Mouse (Mus musculus) forebrain, embryonic 10.5 days (tissue): ENCODE results near the gene Gm47841. TPM values are rescaled to one million over a fixed set of nuclear protein-coding genes. Genes with fewer than 3 reads are reported as not detected.

ENCODE experiments used
- DNase-seq: peaks from one replicate; pipeline ENCODE4 v3.0.0-alpha.2; 2017; ENCODE audit warnings: low spot score; ENCODE audit errors: extremely low spot score
- H3K27ac ChIP-seq: fragments of 300-500 bp; sonication (generic); 2 replicates; pipeline ENCODE4 v1.5.1; 2016; ENCODE audit warnings: mild to moderate bottlenecking
- H3K27me3 ChIP-seq: fragments of 300-500 bp; sonication (generic); 2 replicates; pipeline ENCODE4 v1.6.1; 2016; ENCODE audit warnings: mild to moderate bottlenecking; ENCODE audit not compliant: poor library complexity, severe bottlenecking
- H3K36me3 ChIP-seq: fragments of 300-500 bp; sonication (generic); replicated peaks from 2 replicates; pipeline ENCODE4 v1.6.1; 2016; ENCODE audit warnings: mild to moderate bottlenecking, moderate library complexity
- H3K4me1 ChIP-seq: fragments of 300-500 bp; sonication (generic); 2 replicates; pipeline ENCODE4 v1.6.1; 2016
- H3K4me3 ChIP-seq: fragments of 300-500 bp; sonication (generic); 2 replicates; pipeline ENCODE4 v1.5.1; 2016; ENCODE audit warnings: mild to moderate bottlenecking, moderate library complexity
- H3K9me3 ChIP-seq: fragments of 300-500 bp; sonication (generic); 2 replicates; pipeline ENCODE4 v1.6.1; 2016; ENCODE audit warnings: mild to moderate bottlenecking, moderate library complexity
- WGBS: fragments of 180-500 bp; shearing (Covaris S2); methylation state at CpG from one replicate; pipeline ENCODE4 v1.1.7; 2016; 5-methylcytosine and 5-hydroxymethylcytosine counted together
- polyA plus RNA-seq: library from polyadenylated mRNA; unstranded; fragments of >200 nt; fragmentation: Nextera tagmentation; extraction: Ambion mirVana; gene quantifications from 2 replicates; pipeline ENCODE4 v1.2.1, GENCODE M21; 2016

Gene Gm47841
- polyA plus RNA-seq, 1 experiment from 2014 or later, result not detected

DNA sequence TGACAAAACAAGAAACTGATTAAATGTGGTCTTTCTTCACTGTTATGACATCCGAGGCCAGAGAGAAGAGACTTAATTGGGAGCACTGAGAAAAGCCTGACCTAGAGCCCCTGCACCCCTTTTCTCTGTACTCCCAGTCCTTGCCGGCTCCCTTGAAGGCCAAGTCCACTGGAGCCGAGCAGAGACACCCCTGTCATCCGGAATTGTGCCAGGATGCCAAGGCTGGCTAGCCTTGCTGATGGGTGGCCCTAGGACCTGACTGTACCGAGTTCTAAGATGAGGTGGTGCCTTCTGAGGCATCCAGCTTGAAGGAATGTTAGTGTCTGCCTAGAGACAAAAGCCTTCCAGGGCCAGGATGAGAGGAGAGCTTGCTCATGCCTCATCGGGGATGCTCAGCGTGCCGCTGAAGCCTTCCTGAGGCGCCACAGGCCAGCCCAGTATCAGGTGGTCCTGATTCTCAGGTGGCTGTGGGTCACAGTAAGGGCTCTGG lies 32.9 kb upstream of the Gm47841 start:
- 78% methylated on average over 9 of the region's 9 CpGs for WGBS
- Histone ChIP-seq H3K36me3 (no peaks in the 10 kb centered on the region), H3K27ac (peak overlapping the region; percentile 99), H3K27me3 (peaks cover 23% of the 10 kb centered on the region), H3K9me3 (no peaks in the 10 kb centered on the region), H3K4me3 (0 out of 2 replicates have a peak overlapping the region, but pooled peaks have one; percentile 90), H3K4me1 (peaks cover 86% of the 10 kb centered on the region)
- no peak for DNase-seq

GRCm38 (mm10) chr15:101078731-101079156 lies 31.5 kb upstream of the Gm47841 start:
- H3K27ac ChIP-seq, result peak overlapping the region; percentile 99
- peak overlapping the region; percentile 90 for H3K4me3 ChIP-seq
- DNase-seq, result peak; percentile 84
- H3K36me3 ChIP-seq, result peaks cover 8% of the 10 kb centered on the region
- WGBS, result under 1% methylated on average over 30 of the region's 30 CpGs
- H3K4me1 ChIP-seq, result peaks cover 91% of the 10 kb centered on the region
- H3K9me3 ChIP-seq, result no peaks in the 10 kb centered on the region
- peaks cover 23% of the 10 kb centered on the region for H3K27me3 ChIP-seq

DNA sequence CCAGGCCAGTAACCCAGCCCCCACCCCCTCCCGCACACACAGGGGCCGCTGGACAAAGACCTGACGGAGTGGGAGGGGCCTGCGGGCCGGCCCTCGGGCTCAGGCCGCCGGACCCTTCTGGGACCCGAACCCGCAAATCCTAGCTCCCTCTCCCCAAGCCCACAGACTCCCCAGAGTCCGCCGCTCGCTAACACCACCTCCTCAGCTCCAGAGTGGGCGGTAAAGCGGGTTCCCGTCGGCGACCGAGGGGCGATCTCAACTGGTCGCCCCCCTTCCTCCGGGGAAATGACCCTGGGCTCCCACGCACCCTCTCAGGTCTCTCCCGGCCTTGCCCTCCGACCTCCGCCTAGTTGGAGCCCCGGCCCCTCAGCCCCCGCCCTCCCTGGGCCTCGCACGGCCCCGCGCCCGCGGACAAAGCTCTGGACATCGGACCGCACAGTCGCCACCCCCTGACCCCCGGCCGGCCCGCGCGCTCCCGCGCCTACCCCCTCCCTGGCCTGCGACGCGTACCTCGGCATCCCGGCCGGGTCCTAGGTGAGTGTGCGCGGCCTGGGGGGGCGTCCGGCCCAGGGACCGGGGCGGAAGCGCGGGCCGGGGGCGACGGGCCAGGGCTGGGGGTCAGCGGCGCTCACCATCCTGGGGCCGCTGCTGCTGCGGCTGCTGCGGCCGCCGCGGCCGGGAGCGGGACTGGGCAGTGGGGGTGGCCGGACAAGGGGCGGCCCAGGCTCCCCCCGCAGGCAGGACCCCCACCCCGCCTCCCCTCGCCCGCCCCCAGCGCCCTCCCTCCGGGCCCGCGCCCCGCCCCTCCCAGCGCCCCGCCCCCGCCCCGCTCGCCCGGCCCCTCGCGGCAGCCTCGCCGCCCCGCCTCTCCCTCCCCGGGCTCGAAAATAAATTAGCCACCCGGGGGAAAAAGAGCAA lies 30.9 kb upstream of the Gm47841 start, which contains the start of gene Fignl2:
Gene Fignl2, minus strand, starts transcription at position 755 of the 918 bp plus-strand sequence.
- H3K27ac ChIP-seq, result peak within 1 kb of the TSS; percentile 99
- H3K4me3 ChIP-seq, result peak within 1 kb of the TSS; percentile 90
- under 1% methylated on average over 91 of the region's 96 CpGs for WGBS
- H3K36me3 ChIP-seq, result peaks cover 15% of the 10 kb centered on the region
- no peak for DNase-seq
- H3K27me3 ChIP-seq, result peaks cover 23% of the 10 kb centered on the region
- no peaks in the 10 kb centered on the region for H3K9me3 ChIP-seq
- peaks cover 98% of the 10 kb centered on the region for H3K4me1 ChIP-seq

DNA sequence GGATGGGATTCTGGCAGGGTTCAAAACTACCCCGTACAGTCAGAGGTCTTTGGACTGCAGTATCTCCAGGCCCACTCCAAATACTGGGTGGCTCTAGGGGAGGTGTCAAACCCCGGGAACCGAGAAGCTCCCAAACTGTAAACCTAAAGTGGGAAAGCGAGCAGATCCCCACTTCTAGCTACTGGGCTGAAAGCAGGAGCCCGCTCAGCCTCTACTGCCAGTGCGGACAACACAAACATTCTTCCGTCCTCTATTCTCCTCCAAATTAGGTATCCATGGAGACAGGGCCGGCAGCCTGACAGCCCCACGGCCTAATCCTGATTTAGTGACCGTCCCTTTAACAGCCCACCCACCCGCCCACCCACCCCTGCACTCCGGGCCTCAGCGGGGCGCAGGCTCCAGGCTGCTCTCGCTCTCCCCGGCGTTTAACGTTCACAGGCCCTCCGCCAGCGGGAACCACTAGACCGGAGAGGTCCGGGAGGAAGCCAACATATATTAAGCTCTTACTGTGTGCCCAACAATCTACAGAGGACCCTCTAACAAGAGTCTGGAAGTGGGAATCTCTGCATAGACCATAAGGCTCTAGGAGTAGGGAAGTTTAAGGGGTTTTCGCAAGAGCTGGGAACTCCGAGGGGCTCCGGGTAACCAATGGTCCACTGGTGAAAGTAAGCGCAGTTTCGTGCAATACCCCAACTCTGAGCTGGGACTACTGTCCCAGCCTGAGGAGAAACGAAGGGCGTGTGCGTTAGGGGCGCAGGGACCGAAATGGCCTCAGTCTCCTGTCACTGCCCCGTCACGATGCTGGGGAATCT lies 30.0 kb upstream of the Gm47841 start:
- H3K36me3 ChIP-seq, result peaks cover 22% of the 10 kb centered on the region
- under 1% methylated on average over 34 of the region's 34 CpGs for WGBS
- H3K27me3 ChIP-seq, result peaks cover 23% of the 10 kb centered on the region
- peak overlapping the region; percentile 90 for H3K4me3 ChIP-seq
- peak overlapping the region; percentile 99 for H3K27ac ChIP-seq
- H3K9me3 ChIP-seq, result no peaks in the 10 kb centered on the region
- peaks cover 99% of the 10 kb centered on the region for H3K4me1 ChIP-seq
- peak; percentile 75 for DNase-seq

DNA sequence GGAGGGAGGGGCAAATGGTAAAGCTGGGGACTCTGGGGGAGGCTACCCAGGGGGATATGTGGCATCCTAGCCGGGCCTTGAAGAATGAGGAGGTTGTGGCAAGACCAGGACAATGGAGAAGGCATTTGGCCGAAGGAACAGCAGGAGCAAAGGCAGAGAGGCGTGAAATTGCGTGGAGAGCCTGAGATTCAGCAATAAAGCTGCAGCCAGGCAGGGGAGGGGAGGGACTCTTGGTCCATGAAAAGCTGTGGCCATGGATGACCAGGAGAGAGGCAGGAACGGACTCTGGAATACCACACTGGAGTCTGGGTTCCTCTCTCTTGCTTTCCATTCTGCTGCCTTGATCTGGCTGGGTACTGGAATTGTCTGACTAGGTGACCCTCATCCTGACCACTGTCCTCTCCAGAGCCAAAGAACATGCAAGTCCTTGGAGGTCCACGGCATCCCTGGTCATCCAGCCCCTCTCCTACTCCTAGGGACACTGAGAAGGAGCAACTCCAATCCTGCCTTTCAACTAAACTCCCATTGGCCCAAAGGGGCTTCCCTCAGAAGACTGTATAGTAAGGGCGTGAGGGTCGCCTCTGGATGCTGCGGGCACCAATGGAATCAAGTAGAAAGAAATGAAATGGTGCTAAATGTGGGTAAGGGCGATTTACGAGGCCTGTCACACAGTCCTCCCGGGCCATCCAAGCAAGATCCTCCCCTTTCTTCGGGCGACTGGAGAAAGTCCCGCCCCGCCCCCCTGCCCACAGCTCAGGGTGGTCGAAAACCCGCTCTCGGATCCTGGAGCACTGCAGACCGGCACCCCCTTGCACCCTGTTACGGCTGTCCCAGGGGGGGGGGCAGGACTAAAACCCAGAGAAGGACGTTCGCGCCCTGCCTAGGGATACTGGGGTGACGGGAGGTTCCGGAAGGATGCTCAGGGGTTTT lies 29.1 kb upstream of the Gm47841 start:
- H3K36me3 ChIP-seq, result peaks cover 22% of the 10 kb centered on the region
- H3K27ac ChIP-seq, result peak overlapping the region; percentile 99
- 1% methylated on average over 26 of the region's 26 CpGs for WGBS
- H3K4me3 ChIP-seq, result peak overlapping the region; percentile 90
- H3K27me3 ChIP-seq, result peaks cover 21% of the 10 kb centered on the region
- peaks cover 99% of the 10 kb centered on the region for H3K4me1 ChIP-seq
- no peaks in the 10 kb centered on the region for H3K9me3 ChIP-seq
- DNase-seq, result peak; percentile 60

DNA sequence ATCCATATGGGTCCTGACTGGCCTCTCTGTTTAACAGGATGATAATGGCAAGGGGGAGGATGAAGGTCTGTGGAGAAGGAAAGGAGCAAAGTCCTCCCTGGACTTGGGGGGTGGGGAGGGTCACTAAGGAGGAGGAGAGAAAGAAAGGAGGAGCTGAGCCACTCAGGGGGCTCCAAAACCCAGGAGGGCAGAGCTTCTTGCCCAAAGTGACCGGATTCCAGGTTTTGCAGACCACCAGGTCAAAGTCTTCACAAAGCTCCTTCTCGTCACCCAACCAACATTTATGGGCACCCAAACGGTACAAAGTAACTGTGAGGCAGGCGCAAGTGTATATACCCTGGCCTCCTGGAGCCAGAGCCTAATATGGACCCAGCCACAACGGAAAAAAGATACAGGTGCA lies 28.5 kb upstream of the Gm47841 start:
- Histone ChIP-seq H3K27me3 (peaks cover 14% of the 10 kb centered on the region), H3K36me3 (peaks cover 22% of the 10 kb centered on the region), H3K4me3 (peak overlapping the region; percentile 90), H3K4me1 (peaks cover 99% of the 10 kb centered on the region), H3K9me3 (no peaks in the 10 kb centered on the region), H3K27ac (peak overlapping the region; percentile 99)
- 10% methylated on average over 5 of the region's 5 CpGs for WGBS
- DNase-seq, result no peak

DNA sequence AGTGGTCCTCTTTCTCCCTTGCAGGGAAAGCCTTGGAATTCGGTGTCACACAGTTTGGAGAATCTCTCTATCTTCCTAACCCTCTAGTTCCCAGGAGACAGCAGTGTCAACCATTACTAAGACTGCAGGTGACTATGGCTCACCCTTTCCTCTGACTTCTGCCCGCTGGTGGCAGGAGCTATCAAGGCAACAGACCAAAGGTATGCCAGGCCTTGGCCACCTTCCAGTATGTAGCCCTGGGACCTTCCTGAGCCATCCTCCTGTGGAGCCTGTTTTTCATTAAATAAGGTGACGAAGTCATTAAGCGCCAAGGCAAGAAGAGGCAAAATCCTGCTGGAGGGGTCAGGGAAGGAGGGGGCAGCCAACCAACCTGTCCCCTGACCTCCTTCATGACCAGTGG lies 28.0 kb upstream of the Gm47841 start:
- no peak for DNase-seq
- H3K27me3 ChIP-seq, result peaks cover 9% of the 10 kb centered on the region; the same call in 1 of the 2 replicates
- peak overlapping the region; percentile 99 for H3K27ac ChIP-seq
- H3K4me3 ChIP-seq, result peak overlapping the region; percentile 90
- H3K9me3 ChIP-seq, result no peaks in the 10 kb centered on the region
- H3K36me3 ChIP-seq, result peaks cover 22% of the 10 kb centered on the region
- peaks cover 99% of the 10 kb centered on the region for H3K4me1 ChIP-seq
- WGBS, result 68% methylated on average over 4 of the region's 4 CpGs

- WGBS, result 87% methylated on average over 5 of the region's 5 CpGs
- no peak for DNase-seq
- Histone ChIP-seq H3K27me3 (no peaks in the 10 kb centered on the region), H3K4me1 (peaks cover 99% of the 10 kb centered on the region), H3K27ac (no peak overlapping the region), H3K9me3 (no peaks in the 10 kb centered on the region), H3K36me3 (peaks cover 22% of the 10 kb centered on the region), H3K4me3 (no peak overlapping the region)
Measured at GRCm38 (mm10) chr15:101074067-101074466, 26.9 kb upstream of the Gm47841 start.

GRCm38 (mm10) chr15:101072736-101073135 lies 25.5 kb upstream of the Gm47841 start:
- Histone ChIP-seq H3K4me3 (no peak overlapping the region), H3K27me3 (no peaks in the 10 kb centered on the region), H3K9me3 (no peaks in the 10 kb centered on the region), H3K27ac (no peak overlapping the region), H3K4me1 (peaks cover 100% of the 10 kb centered on the region), H3K36me3 (peaks cover 22% of the 10 kb centered on the region)
- DNase-seq, result no peak
- 75% methylated on average over 2 of the region's 2 CpGs for WGBS

DNA sequence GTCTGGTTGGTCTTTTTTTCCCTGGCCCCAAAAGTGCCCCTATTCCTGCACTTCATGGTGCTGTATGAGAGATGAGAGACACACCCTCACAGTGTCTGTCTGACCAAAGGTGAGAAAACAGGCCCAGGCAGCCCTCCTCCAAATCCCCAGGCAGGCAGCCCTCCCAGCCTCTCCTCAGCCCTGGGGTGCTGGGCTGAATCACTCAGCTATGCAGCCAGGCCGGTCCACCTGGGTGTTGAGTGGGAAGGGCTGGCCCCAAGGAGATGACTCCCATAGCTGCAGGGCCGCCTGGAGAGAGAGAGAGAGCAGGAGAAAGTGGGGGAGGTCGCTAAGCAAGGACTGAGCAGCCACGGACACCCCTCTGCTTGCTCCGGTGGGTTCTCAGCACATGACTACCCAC lies 23.6 kb upstream of the Gm47841 start:
- Histone ChIP-seq H3K4me3 (no peak overlapping the region), H3K9me3 (no peaks in the 10 kb centered on the region), H3K27me3 (no peaks in the 10 kb centered on the region), H3K27ac (peak overlapping the region; percentile 77), H3K36me3 (peaks cover 25% of the 10 kb centered on the region), H3K4me1 (peaks cover 100% of the 10 kb centered on the region)
- DNase-seq, result no peak
- 29% methylated on average over 5 of the region's 5 CpGs for WGBS

- 58% methylated on average over 9 of the region's 9 CpGs for WGBS
- Histone ChIP-seq H3K4me1 (peaks cover 100% of the 10 kb centered on the region), H3K36me3 (peaks cover 30% of the 10 kb centered on the region), H3K4me3 (no peak overlapping the region), H3K9me3 (no peaks in the 10 kb centered on the region), H3K27ac (peak overlapping the region; percentile 86), H3K27me3 (no peaks in the 10 kb centered on the region)
- DNase-seq, result no peak
Measured at GRCm38 (mm10) chr15:101069641-101070190, 22.5 kb upstream of the Gm47841 start.
